Mouse (Mus musculus) heart, embryonic 16.5 days (tissue): ENCODE data around the gene Ripply3. TPM values are rescaled to one million over a fixed set of nuclear protein-coding genes. Genes with fewer than 3 reads are reported as not detected.
"Not testable (repeated sequence)": the region's sequence is repeated elsewhere in the genome, so short reads cannot be mapped to it uniquely, and the experiment has no call there.

Experiments
- ATAC-seq: fragments of 200-750 bp; cut with Nextera tagmentation; replicated peaks from 2 replicates; pipeline ENCODE4 v1.8.0; 2017; ENCODE audit warnings: moderate number of reproducible peaks; ENCODE audit not compliant: insufficient read depth, low FRiP score; ENCODE audit errors: extremely low read depth
- H3K27ac ChIP-seq: fragments of 300-500 bp; sonication (generic); 2 replicates; pipeline ENCODE4 v1.5.1; 2014; ENCODE audit warnings: mild to moderate bottlenecking, low read length, control low read depth, moderate library complexity
- H3K27me3 ChIP-seq: fragments of 300-500 bp; sonication (generic); 2 replicates; pipeline ENCODE4 v1.6.1; 2014; ENCODE audit warnings: low read length, mixed read lengths; ENCODE audit not compliant: control insufficient read depth, insufficient read depth
- H3K36me3 ChIP-seq: fragments of 300-500 bp; sonication (generic); 2 replicates; pipeline ENCODE4 v1.6.1; 2014; ENCODE audit not compliant: control insufficient read depth, insufficient read depth
- H3K4me1 ChIP-seq: fragments of 300-500 bp; sonication (generic); 2 replicates; pipeline ENCODE4 v1.6.1; 2014; ENCODE audit warnings: low read length, mixed read lengths; ENCODE audit not compliant: control insufficient read depth, insufficient read depth
- H3K4me2 ChIP-seq: fragments of 300-500 bp; sonication (generic); 2 replicates; pipeline ENCODE4 v1.6.1; 2014; ENCODE audit warnings: low read depth, mild to moderate bottlenecking, control low read depth, low read length
- H3K4me3 ChIP-seq: fragments of 300-500 bp; sonication (generic); 2 replicates; pipeline ENCODE4 v1.5.1; 2014; ENCODE audit warnings: mild to moderate bottlenecking, control low read depth, low read length
- H3K9ac ChIP-seq: fragments of 300-500 bp; sonication (generic); 2 replicates; pipeline ENCODE4 v1.6.1; 2014; ENCODE audit warnings: low read length, control low read depth
- H3K9me3 ChIP-seq: fragments of 300-500 bp; sonication (generic); replicated peaks from 2 replicates; pipeline ENCODE4 v1.6.1; 2016; ENCODE audit warnings: low read length; ENCODE audit not compliant: control insufficient read depth
- WGBS: fragments of 180-500 bp; shearing (Covaris S2); extraction: QIAGEN DNeasy Blood & Tissue Kit; methylation state at CpG from one replicate; pipeline ENCODE4 v1.1.7; 2014; 5-methylcytosine and 5-hydroxymethylcytosine counted together
- polyA plus RNA-seq: library from polyadenylated mRNA; unstranded; fragments of >200 nt; fragmentation: Nextera tagmentation; extraction: Ambion mirVana; gene quantifications from 2 replicates; pipeline ENCODE4 v1.2.1, GENCODE M21; 2015

The Ripply3 gene
- polyA plus RNA-seq, 1 experiment from 2014 or later = 4.9 TPM

DNA sequence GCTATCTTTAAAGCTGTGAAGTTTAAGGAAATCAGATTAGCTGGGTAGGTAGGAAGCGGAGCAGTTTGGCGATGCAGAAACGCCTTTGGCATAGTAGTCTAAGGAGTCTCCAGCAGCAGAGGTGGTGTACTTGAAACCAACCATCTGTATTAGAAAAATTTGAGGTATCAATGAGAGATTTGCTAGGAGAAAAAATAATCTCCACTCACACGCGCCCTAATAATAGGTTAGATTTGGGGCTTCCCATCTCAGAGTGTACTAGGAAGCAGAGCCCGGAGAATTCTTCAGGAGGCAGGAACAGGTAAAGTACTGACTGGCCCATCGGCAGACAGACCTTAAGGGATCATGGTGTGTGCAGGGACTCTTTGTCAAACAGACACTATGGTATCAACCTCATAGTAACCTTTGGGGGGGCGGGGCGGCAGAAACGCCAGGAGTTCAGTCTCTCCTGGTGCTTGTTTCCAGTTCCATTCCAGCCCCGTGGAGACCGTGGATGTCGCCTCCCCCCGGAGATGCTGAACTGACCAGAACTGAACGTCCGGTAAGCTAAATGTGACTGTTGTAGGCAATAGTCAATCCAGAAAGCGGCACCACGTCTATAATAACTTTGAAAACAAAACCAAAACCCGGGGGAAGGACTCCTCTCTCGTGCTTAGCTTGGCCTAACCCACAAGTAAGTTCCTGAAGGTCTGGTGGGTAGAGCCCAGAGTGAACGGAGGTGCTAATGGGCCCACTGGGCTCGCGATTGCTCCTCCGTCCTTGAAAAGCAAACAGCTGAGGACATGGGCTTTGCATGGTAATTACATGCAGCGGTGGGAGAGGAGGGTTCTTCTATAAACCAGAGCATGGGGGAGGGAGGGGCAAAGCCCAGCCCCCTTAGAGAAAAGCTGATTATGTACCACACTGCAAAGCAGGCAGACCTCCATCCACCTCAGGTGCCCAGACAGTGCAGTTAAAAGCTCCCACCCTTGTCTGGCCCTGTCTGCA lies 954 bp downstream of the Ripply3 start:
- no peak overlapping the region for H3K27ac ChIP-seq
- peak overlapping the region; percentile 74 for H3K4me3 ChIP-seq
- no peaks in the 10 kb centered on the region for H3K9me3 ChIP-seq
- no peaks in the 10 kb centered on the region for H3K36me3 ChIP-seq
- 22% methylated on average over 25 of the region's 25 CpGs for WGBS
- peaks cover 5% of the 10 kb centered on the region for H3K4me1 ChIP-seq
- 0 out of 2 replicates have a peak overlapping the region, but pooled peaks have one; percentile 3 for H3K9ac ChIP-seq
- ATAC-seq = no peak
- no peaks in the 10 kb centered on the region; the same call in 1 of the 2 replicates for H3K27me3 ChIP-seq
- peak overlapping the region; percentile 95 for H3K4me2 ChIP-seq

- 83% methylated on average over 5 of the region's 5 CpGs for WGBS
- H3K4me2 ChIP-seq = no peak overlapping the region
- H3K9ac ChIP-seq = no peak overlapping the region
- no peaks in the 10 kb centered on the region for H3K9me3 ChIP-seq
- ATAC-seq = no peak
- no peak overlapping the region for H3K4me3 ChIP-seq
- no peaks in the 10 kb centered on the region; the same call in 1 of the 2 replicates for H3K27me3 ChIP-seq
- H3K36me3 ChIP-seq = no peaks in the 10 kb centered on the region
- no peak overlapping the region for H3K27ac ChIP-seq
- peaks cover 5% of the 10 kb centered on the region for H3K4me1 ChIP-seq
Measured at GRCm38 (mm10) chr16:94330429-94330828, 2.2 kb downstream of the Ripply3 start.

- ATAC-seq = no peak
- WGBS = 84% methylated on average over 9 of the region's 9 CpGs
- H3K27ac ChIP-seq = no peak overlapping the region
Measured at GRCm38 (mm10) chr16:94331233-94331885, 3.1 kb downstream of the Ripply3 start.

GRCm38 (mm10) chr16:94331886-94332252 lies 3.6 kb downstream of the Ripply3 start:
- no peaks in the 10 kb centered on the region for H3K36me3 ChIP-seq
- WGBS = 65% methylated on average over 5 of the region's 5 CpGs
- H3K9me3 ChIP-seq = no peaks in the 10 kb centered on the region
- no peak overlapping the region for H3K4me3 ChIP-seq
- H3K4me2 ChIP-seq = no peak overlapping the region
- no peaks in the 10 kb centered on the region; the same call in 1 of the 2 replicates for H3K27me3 ChIP-seq
- no peak for ATAC-seq
- no peak overlapping the region for H3K27ac ChIP-seq
- H3K4me1 ChIP-seq = peaks cover 5% of the 10 kb centered on the region
- H3K9ac ChIP-seq = no peak overlapping the region

More at GRCm38 (mm10) chr16:94331233-94331885, 3.1 kb downstream of the Ripply3 start:
- Histone ChIP-seq H3K36me3 (no peaks in the 10 kb centered on the region), H3K4me3 (no peak overlapping the region), H3K9ac (no peak overlapping the region), H3K4me1 (peaks cover 5% of the 10 kb centered on the region), H3K9me3 (no peaks in the 10 kb centered on the region), H3K27me3 (no peaks in the 10 kb centered on the region; the same call in 1 of the 2 replicates), H3K4me2 (no peak overlapping the region)

DNA sequence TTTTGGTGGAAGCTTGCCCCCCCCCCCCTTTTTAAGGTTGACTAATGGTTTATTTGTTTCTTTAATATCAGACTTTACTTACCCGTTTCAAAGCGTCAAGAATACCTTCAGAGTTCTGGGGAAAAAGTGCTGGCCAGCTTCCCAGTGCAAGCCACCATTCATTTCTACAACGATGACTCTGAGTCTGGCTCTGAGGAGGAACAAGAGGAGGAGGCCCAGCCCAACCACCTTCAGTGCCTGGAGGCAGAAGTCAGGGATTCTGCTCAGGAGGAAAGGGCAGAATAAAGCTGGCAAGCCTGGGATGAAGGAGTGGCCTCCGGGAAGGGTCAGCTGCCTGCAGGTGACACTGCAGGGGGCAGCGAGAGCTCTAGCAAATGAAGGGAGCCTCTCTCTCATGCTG lies 7.4 kb downstream of the Ripply3 start:
- no peaks in the 10 kb centered on the region for H3K27me3 ChIP-seq
- ATAC-seq = no peak
- H3K9me3 ChIP-seq = no peaks in the 10 kb centered on the region
- H3K27ac ChIP-seq = no peak overlapping the region
- WGBS = 35% methylated on average over 5 of the region's 5 CpGs
- H3K9ac ChIP-seq = no peak overlapping the region
- no peaks in the 10 kb centered on the region for H3K4me1 ChIP-seq
- H3K36me3 ChIP-seq = no peaks in the 10 kb centered on the region
- H3K4me2 ChIP-seq = no peak overlapping the region
- H3K4me3 ChIP-seq = no peak overlapping the region

DNA sequence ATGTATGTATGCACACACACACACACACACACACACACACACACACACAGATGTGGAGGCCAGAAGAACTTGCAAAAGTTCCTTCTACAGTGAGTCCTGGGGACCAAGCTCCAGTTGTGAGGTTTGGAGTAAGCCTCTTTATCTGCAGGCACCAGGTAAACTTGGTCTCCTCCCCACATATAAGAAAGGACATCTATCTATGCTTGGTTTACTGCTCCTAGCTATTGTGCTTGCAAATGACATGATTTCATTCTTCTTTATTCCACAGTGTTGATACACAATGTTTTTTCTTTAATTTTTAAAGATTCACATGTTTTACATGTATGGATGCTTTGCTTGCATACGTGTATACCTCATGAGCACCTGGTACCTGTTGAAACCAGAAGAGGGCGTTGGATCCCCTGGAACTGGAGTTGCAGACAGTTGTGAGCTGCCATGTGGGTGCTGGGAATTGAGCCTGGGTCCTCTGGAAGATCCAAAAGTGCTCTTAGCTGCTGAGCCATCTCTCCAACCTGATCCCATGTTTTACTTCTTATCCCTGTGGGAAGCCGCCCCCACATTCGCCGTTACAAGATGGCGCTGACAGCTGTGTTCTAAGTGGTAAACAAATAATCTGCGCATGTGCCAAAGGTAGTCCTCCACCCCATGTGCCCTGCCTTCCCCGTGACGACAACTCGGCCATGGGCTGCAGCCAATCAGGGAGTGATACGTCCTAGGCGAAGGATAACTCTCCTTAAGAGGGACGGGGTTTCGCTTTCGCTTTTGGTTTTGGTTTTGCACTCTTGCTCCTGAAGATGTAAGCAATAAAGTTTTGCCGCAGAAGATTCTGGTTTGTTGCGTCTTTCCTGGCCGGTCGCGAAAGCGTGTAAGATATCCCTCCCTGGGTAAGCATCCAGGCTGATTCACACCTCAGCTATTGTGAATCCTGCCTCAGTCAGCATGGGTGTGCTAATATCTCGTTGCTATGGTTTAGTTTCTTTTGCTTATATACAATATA lies 11.2 kb downstream of the Ripply3 start:
- 89% methylated on average over 18 of the region's 22 CpGs for WGBS
- ATAC-seq, H3K9ac ChIP-seq, H3K4me3 ChIP-seq, H3K36me3 ChIP-seq, H3K27ac ChIP-seq, H3K27me3 ChIP-seq, H3K4me1 ChIP-seq, H3K9me3 ChIP-seq, H3K4me2 ChIP-seq: not testable (repeated sequence)

DNA sequence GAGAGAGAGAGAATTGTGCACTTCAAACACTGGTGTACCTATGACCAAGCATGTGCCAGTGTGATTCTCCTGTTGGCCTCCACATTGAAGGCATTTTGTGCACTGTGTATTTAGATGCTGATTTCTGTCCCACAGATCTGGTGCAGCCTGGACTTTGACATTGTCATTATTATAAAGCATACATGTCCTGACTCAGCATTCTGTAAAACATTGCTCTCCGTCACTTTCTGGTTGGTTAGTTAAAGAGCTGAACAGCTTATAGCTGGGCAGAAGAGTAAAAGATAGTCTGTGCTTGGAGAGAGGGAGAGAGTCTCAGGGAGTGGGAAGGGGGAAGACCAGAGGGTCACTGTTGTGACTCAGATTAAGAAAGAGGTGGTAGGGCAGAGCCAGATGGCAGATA lies 17.5 kb downstream of the Ripply3 start:
- WGBS = 87% methylated on average over 1 of the region's 1 CpGs
- no peak for ATAC-seq

GRCm38 (mm10) chr16:94347080-94347731 lies 19.0 kb downstream of the Ripply3 start:
- H3K4me3 ChIP-seq = no peak overlapping the region
- WGBS = 69% methylated on average over 7 of the region's 7 CpGs
- no peaks in the 10 kb centered on the region for H3K36me3 ChIP-seq
- ATAC-seq = no peak
- no peaks in the 10 kb centered on the region for H3K4me1 ChIP-seq
- H3K9ac ChIP-seq = no peak overlapping the region
- no peak overlapping the region for H3K4me2 ChIP-seq
- no peaks in the 10 kb centered on the region for H3K9me3 ChIP-seq
- H3K27me3 ChIP-seq = no peaks in the 10 kb centered on the region
- no peak overlapping the region for H3K27ac ChIP-seq

More for the DNA sequence above, 17.5 kb downstream of the Ripply3 start:
- no peaks in the 10 kb centered on the region for H3K4me1 ChIP-seq
- H3K4me2 ChIP-seq = no peak overlapping the region
- H3K36me3 ChIP-seq = no peaks in the 10 kb centered on the region
- H3K4me3 ChIP-seq = no peak overlapping the region
- no peaks in the 10 kb centered on the region for H3K27me3 ChIP-seq
- no peak overlapping the region for H3K9ac ChIP-seq
- no peaks in the 10 kb centered on the region for H3K9me3 ChIP-seq
- no peak overlapping the region for H3K27ac ChIP-seq
